Mouse (Mus musculus) lung, embryonic 15.5 days (tissue): ENCODE results near the gene Jaml. TPM values are rescaled to one million over a fixed set of nuclear protein-coding genes. Genes with fewer than 3 reads are reported as not detected.

Experiments
- ATAC-seq: fragments of 200-750 bp; cut with Nextera tagmentation; 2 replicates; pipeline ENCODE4 v1.8.0; 2017; ENCODE audit warnings: moderate number of reproducible peaks, borderline replicate concordance; ENCODE audit not compliant: low FRiP score, low TSS enrichment; ENCODE audit errors: extremely low read depth
- H3K27ac ChIP-seq: fragments of 300-500 bp; sonication (generic); 2 replicates; pipeline ENCODE4 v1.5.1; 2015; ENCODE audit warnings: moderate library complexity, mild to moderate bottlenecking, inconsistent platforms
- H3K27me3 ChIP-seq: fragments of 300-500 bp; sonication (generic); 2 replicates; pipeline ENCODE4 v1.6.1; 2015; ENCODE audit warnings: inconsistent platforms
- H3K36me3 ChIP-seq: fragments of 300-500 bp; sonication (generic); 2 replicates; pipeline ENCODE4 v1.6.1; 2015; ENCODE audit warnings: inconsistent platforms
- H3K4me1 ChIP-seq: fragments of 300-500 bp; sonication (generic); 2 replicates; pipeline ENCODE4 v1.6.1; 2015; ENCODE audit warnings: inconsistent platforms
- H3K4me2 ChIP-seq: fragments of 300-500 bp; sonication (generic); 2 replicates; pipeline ENCODE4 v1.6.1; 2015; ENCODE audit warnings: inconsistent platforms, mild to moderate bottlenecking, moderate library complexity
- H3K4me3 ChIP-seq: fragments of 300-500 bp; sonication (generic); 2 replicates; pipeline ENCODE4 v1.5.1; 2015; ENCODE audit warnings: mild to moderate bottlenecking, inconsistent platforms
- H3K9ac ChIP-seq: fragments of 300-500 bp; sonication (generic); 2 replicates; pipeline ENCODE4 v1.6.1; 2015; ENCODE audit warnings: inconsistent platforms
- H3K9me3 ChIP-seq: fragments of 300-500 bp; sonication (generic); 2 replicates; pipeline ENCODE4 v1.6.1; 2016; ENCODE audit warnings: inconsistent platforms
- WGBS: fragments of 180-500 bp; shearing (Covaris S2); methylation state at CpG from one replicate; pipeline ENCODE4 v1.1.7; 2015; 5-methylcytosine and 5-hydroxymethylcytosine counted together
- polyA plus RNA-seq: library from polyadenylated mRNA; unstranded; fragments of >200 nt; fragmentation: Nextera tagmentation; extraction: Ambion mirVana; gene quantifications from 2 replicates; pipeline ENCODE4 v1.2.1, GENCODE M21; 2015

Jaml gene
- polyA plus RNA-seq, 1 experiment from 2014 or later = 0.35 TPM

GRCm38 (mm10) chr9:45115706-45116105 is 36.7 kb downstream of the Jaml start:
- Histone ChIP-seq H3K4me1 (peaks cover 12% of the 10 kb centered on the region), H3K9ac (no peak overlapping the region), H3K4me3 (peak overlapping the region; percentile 39), H3K27ac (no peak overlapping the region), H3K27me3 (no peaks in the 10 kb centered on the region; the same call in 1 of the 2 replicates), H3K4me2 (peak overlapping the region; percentile 61), H3K36me3 (no peaks in the 10 kb centered on the region), H3K9me3 (no peaks in the 10 kb centered on the region)
- peak; percentile 73; the same call in 1 of the 2 replicates for ATAC-seq
- 4% methylated on average over 14 of the region's 14 CpGs for WGBS

GRCm38 (mm10) chr9:45116819-45117218 is 37.8 kb downstream of the Jaml start:
- 47% methylated on average over 9 of the region's 9 CpGs for WGBS
- no peak overlapping the region for H3K27ac ChIP-seq
- ATAC-seq = no peak
- H3K9me3 ChIP-seq = no peaks in the 10 kb centered on the region
- no peak overlapping the region for H3K4me3 ChIP-seq
- H3K27me3 ChIP-seq = no peaks in the 10 kb centered on the region; the same call in 1 of the 2 replicates
- peaks cover 13% of the 10 kb centered on the region for H3K4me1 ChIP-seq
- no peak overlapping the region for H3K4me2 ChIP-seq
- no peaks in the 10 kb centered on the region for H3K36me3 ChIP-seq
- no peak overlapping the region for H3K9ac ChIP-seq

GRCm38 (mm10) chr9:45117741-45118431 is 38.9 kb downstream of the Jaml start, which contains the start of gene Scn2b:
Scn2b (plus strand) TSS chr9:45117782.
- Histone ChIP-seq H3K4me1 (peaks cover 16% of the 10 kb centered on the region), H3K4me2 (peak within 1 kb of the TSS; percentile 67), H3K27ac (peak within 1 kb of the TSS; percentile 47; the same call in 1 of the 2 replicates), H3K9me3 (no peaks in the 10 kb centered on the region), H3K9ac (peak within 1 kb of the TSS; percentile 43), H3K27me3 (no peaks in the 10 kb centered on the region; the same call in 1 of the 2 replicates), H3K36me3 (no peaks in the 10 kb centered on the region), H3K4me3 (peak within 1 kb of the TSS; percentile 54)
- no peak; the same call in 1 of the 2 replicates for ATAC-seq
- under 1% methylated on average over 13 of the region's 13 CpGs for WGBS

GRCm38 (mm10) chr9:45118552-45118951 is 39.6 kb downstream of the Jaml start:
- WGBS = 23% methylated on average over 10 of the region's 10 CpGs
- ATAC-seq = no peak

GRCm38 (mm10) chr9:45119316-45119953 is 40.5 kb downstream of the Jaml start:
- Histone ChIP-seq H3K9me3 (no peaks in the 10 kb centered on the region), H3K4me3 (no peak overlapping the region), H3K36me3 (no peaks in the 10 kb centered on the region), H3K27me3 (no peaks in the 10 kb centered on the region; the same call in 1 of the 2 replicates), H3K9ac (no peak overlapping the region), H3K4me1 (peaks cover 16% of the 10 kb centered on the region), H3K4me2 (no peak overlapping the region), H3K27ac (no peak overlapping the region)
- WGBS = 90% methylated on average over 8 of the region's 8 CpGs
- ATAC-seq = no peak

More at GRCm38 (mm10) chr9:45118552-45118951, 39.6 kb downstream of the Jaml start:
- Histone ChIP-seq H3K4me3 (peak overlapping the region; percentile 54), H3K27ac (no peak overlapping the region), H3K4me1 (peaks cover 16% of the 10 kb centered on the region), H3K27me3 (no peaks in the 10 kb centered on the region; the same call in 1 of the 2 replicates), H3K4me2 (peak overlapping the region; percentile 67), H3K9ac (peak overlapping the region; percentile 43), H3K36me3 (no peaks in the 10 kb centered on the region), H3K9me3 (no peaks in the 10 kb centered on the region)

- H3K9me3 ChIP-seq = no peaks in the 10 kb centered on the region
- H3K27me3 ChIP-seq = no peaks in the 10 kb centered on the region; the same call in 1 of the 2 replicates
- 86% methylated on average over 14 of the region's 14 CpGs for WGBS
- H3K4me2 ChIP-seq = no peak overlapping the region
- H3K27ac ChIP-seq = no peak overlapping the region
- no peak overlapping the region for H3K4me3 ChIP-seq
- H3K4me1 ChIP-seq = peaks cover 16% of the 10 kb centered on the region
- no peak for ATAC-seq
- H3K36me3 ChIP-seq = no peaks in the 10 kb centered on the region
- H3K9ac ChIP-seq = no peak overlapping the region
Measured at GRCm38 (mm10) chr9:45119954-45120530, 41.1 kb downstream of the Jaml start.

- no peak overlapping the region for H3K27ac ChIP-seq
- H3K4me1 ChIP-seq = peaks cover 16% of the 10 kb centered on the region
- no peaks in the 10 kb centered on the region for H3K9me3 ChIP-seq
- 86% methylated on average over 6 of the region's 6 CpGs for WGBS
- no peaks in the 10 kb centered on the region for H3K36me3 ChIP-seq
- ATAC-seq = no peak
- H3K4me2 ChIP-seq = no peak overlapping the region
- no peak overlapping the region for H3K4me3 ChIP-seq
- H3K27me3 ChIP-seq = no peaks in the 10 kb centered on the region; the same call in 1 of the 2 replicates
- H3K9ac ChIP-seq = no peak overlapping the region
Measured at GRCm38 (mm10) chr9:45120567-45120966, 41.6 kb downstream of the Jaml start.

- Histone ChIP-seq H3K27ac (no peak overlapping the region), H3K9me3 (no peaks in the 10 kb centered on the region), H3K4me2 (no peak overlapping the region), H3K4me3 (no peak overlapping the region), H3K27me3 (no peaks in the 10 kb centered on the region; the same call in 1 of the 2 replicates), H3K4me1 (peaks cover 12% of the 10 kb centered on the region), H3K36me3 (no peaks in the 10 kb centered on the region), H3K9ac (no peak overlapping the region)
- 52% methylated on average over 6 of the region's 6 CpGs for WGBS
- no peak for ATAC-seq
Measured at GRCm38 (mm10) chr9:45121001-45121400, 42.0 kb downstream of the Jaml start.

- peak; percentile 58 for ATAC-seq
- Histone ChIP-seq H3K4me3 (peak overlapping the region; percentile 23), H3K9me3 (no peaks in the 10 kb centered on the region), H3K27me3 (no peaks in the 10 kb centered on the region), H3K36me3 (no peaks in the 10 kb centered on the region), H3K9ac (no peak overlapping the region), H3K4me1 (peaks cover 8% of the 10 kb centered on the region), H3K27ac (peak overlapping the region; percentile 73), H3K4me2 (peak overlapping the region; percentile 56)
- 3% methylated on average over 10 of the region's 10 CpGs for WGBS
Measured at GRCm38 (mm10) chr9:45121769-45122168, 42.8 kb downstream of the Jaml start.

- ATAC-seq = peak; percentile 58
- Histone ChIP-seq H3K4me2 (peak overlapping the region; percentile 56), H3K4me1 (peaks cover 8% of the 10 kb centered on the region), H3K27me3 (no peaks in the 10 kb centered on the region), H3K36me3 (no peaks in the 10 kb centered on the region), H3K9ac (no peak overlapping the region), H3K9me3 (no peaks in the 10 kb centered on the region), H3K4me3 (peak overlapping the region; percentile 23), H3K27ac (peak overlapping the region; percentile 73)
- WGBS = 14% methylated on average over 9 of the region's 9 CpGs
Measured at GRCm38 (mm10) chr9:45122209-45122761, 43.3 kb downstream of the Jaml start.

- H3K36me3 ChIP-seq = no peaks in the 10 kb centered on the region
- no peak for ATAC-seq
- no peaks in the 10 kb centered on the region for H3K27me3 ChIP-seq
- no peak overlapping the region for H3K27ac ChIP-seq
- H3K9ac ChIP-seq = no peak overlapping the region
- 88% methylated on average over 14 of the region's 14 CpGs for WGBS
- no peak overlapping the region for H3K4me2 ChIP-seq
- H3K9me3 ChIP-seq = no peaks in the 10 kb centered on the region
- H3K4me3 ChIP-seq = no peak overlapping the region
- peaks cover 4% of the 10 kb centered on the region for H3K4me1 ChIP-seq
Measured at GRCm38 (mm10) chr9:45125211-45125610, 46.2 kb downstream of the Jaml start.
